Mouse (Mus musculus) olfactory bulb, adult 2 months (tissue): ENCODE results near the gene Tspan5. TPM values are rescaled to one million over a fixed set of nuclear protein-coding genes. Genes with fewer than 3 reads are reported as not detected.
A peak's percentile ranks its signal among the peaks of the same experiment; 100 is the strongest.

Experiments used
- H3K27ac ChIP-seq: fragments of 200-500 bp; 2 replicates; pipeline ENCODE4 v1.5.1; 2012; ENCODE audit warnings: low read depth, low read length; ENCODE audit not compliant: insufficient read depth
- H3K4me1 ChIP-seq: fragments of 200-500 bp; 2 replicates; pipeline ENCODE4 v1.6.1; 2012; ENCODE audit warnings: low read length; ENCODE audit not compliant: control insufficient read depth, insufficient read depth
- H3K4me3 ChIP-seq: fragments of 200-500 bp; 2 replicates; pipeline ENCODE4 v1.5.1; 2012; ENCODE audit warnings: mild to moderate bottlenecking, low read depth, low read length, moderate library complexity; ENCODE audit not compliant: insufficient read depth
- CTCF ChIP-seq: fragments of 200-500 bp; IDR thresholded peaks from 2 replicates; pipeline ENCODE4 v1.5.1; 2012; ENCODE audit warnings: low read depth, mild to moderate bottlenecking, low read length, moderate library complexity; ENCODE audit not compliant: insufficient read depth
- POLR2A ChIP-seq: fragments of 200-500 bp; IDR thresholded peaks from 2 replicates; pipeline ENCODE4 v1.6.1; 2012; ENCODE audit warnings: mild to moderate bottlenecking, low read depth, low read length, moderate library complexity; ENCODE audit not compliant: insufficient read depth
- WGBS: fragments of 180-500 bp; shearing (Covaris S2); methylation state at CpG from one replicate; pipeline ENCODE4 v1.1.7; 2018; 5-methylcytosine and 5-hydroxymethylcytosine counted together
- polyA plus RNA-seq: library from polyadenylated mRNA; stranded (reverse); fragments of >200 nt; gene quantifications from 2 replicates; pipeline ENCODE4 v1.2.4, GENCODE M21; 2012; ENCODE audit warnings: low replicate concordance; ENCODE audit not compliant: missing spikeins, insufficient read depth, insufficient read length

The Tspan5 gene
- polyA plus RNA-seq, 1 experiment: not detected

- WGBS: 67% methylated on average over 9 of the region's 9 CpGs
- Histone ChIP-seq H3K27ac (no peak overlapping the region), H3K4me3 (no peak overlapping the region), H3K4me1 (peaks cover 33% of the 10 kb centered on the region)
- TF ChIP-seq POLR2A (no peak), CTCF (no peak)
These were observed 7.7 kb downstream of the Tspan5 start for GRCm38 (mm10) chr3:138749645-138750044.

DNA sequence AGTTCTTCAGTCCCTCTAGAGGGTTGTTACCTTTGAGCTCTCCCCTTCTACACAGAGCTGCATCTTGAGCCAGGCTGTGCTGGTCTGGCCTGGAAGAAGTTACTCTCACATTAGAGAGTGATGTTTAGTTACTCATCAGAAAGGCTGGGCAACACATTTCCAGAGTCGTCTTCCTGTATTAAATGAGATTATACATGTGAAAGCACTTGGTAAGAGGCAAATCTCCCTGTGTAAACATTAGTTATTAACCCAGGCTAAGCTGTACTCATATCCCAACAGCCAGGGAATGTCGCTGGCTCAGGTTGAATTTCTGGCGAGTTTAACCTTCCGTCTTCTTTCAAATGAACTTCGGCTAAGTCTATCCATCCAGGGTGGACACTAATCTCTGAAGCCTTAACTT, 9.3 kb downstream of the Tspan5 start:
- WGBS: 76% methylated on average over 5 of the region's 5 CpGs

GRCm38 (mm10) chr3:138752056-138752455, 10.1 kb downstream of the Tspan5 start:
- Histone ChIP-seq H3K4me1 (peaks cover 31% of the 10 kb centered on the region), H3K27ac (no peak overlapping the region), H3K4me3 (no peak overlapping the region)
- WGBS: 63% methylated on average over 5 of the region's 5 CpGs
- TF ChIP-seq POLR2A (no peak), CTCF (no peak)

More for the DNA sequence above, 9.3 kb downstream of the Tspan5 start:
- peaks cover 33% of the 10 kb centered on the region for H3K4me1 ChIP-seq
- TF ChIP-seq POLR2A (no peak), CTCF (no peak)
- no peak overlapping the region for H3K4me3 ChIP-seq
- no peak overlapping the region for H3K27ac ChIP-seq

- H3K27ac ChIP-seq: no peak overlapping the region
- TF ChIP-seq CTCF (no peak), POLR2A (no peak)
- no peak overlapping the region for H3K4me3 ChIP-seq
- H3K4me1 ChIP-seq: peaks cover 31% of the 10 kb centered on the region
- 45% methylated on average over 3 of the region's 3 CpGs for WGBS
These were observed 10.8 kb downstream of the Tspan5 start for GRCm38 (mm10) chr3:138752769-138753168.

- WGBS: 21% methylated on average over 12 of the region's 12 CpGs
- peaks cover 31% of the 10 kb centered on the region for H3K4me1 ChIP-seq
- peak overlapping the region; percentile 27; the same call in 1 of the 2 replicates for H3K27ac ChIP-seq
- no peak for TF ChIP-seq CTCF
- no peak for TF ChIP-seq POLR2A
- no peak overlapping the region for H3K4me3 ChIP-seq
These were observed 11.3 kb downstream of the Tspan5 start for GRCm38 (mm10) chr3:138753182-138753885.

GRCm38 (mm10) chr3:138754328-138754727, 12.3 kb downstream of the Tspan5 start:
- no peak overlapping the region for H3K4me3 ChIP-seq
- H3K4me1 ChIP-seq: peaks cover 32% of the 10 kb centered on the region
- TF ChIP-seq POLR2A (no peak), CTCF (no peak)
- WGBS: 37% methylated on average over 5 of the region's 5 CpGs
- H3K27ac ChIP-seq: no peak overlapping the region

DNA sequence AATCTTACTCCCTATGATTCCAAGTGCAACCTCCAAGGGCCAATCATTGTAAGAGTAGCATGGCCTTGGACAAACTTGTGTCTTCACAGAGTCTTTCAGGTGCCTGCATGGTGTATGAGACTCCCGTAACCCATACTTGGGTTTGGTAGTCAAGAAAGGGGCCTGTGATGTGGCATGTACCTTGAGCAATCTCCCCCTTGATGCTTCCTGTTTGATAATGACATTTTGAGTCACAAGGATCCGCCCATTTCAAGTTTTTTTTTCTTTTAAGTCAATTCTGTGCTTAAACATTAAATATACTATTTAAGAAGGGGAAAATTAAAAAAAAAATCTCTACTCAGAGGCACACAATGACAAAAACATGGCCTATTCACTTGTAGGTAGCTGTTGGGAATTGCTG, 15.3 kb downstream of the Tspan5 start:
- Histone ChIP-seq H3K4me1 (peaks cover 28% of the 10 kb centered on the region), H3K27ac (no peak overlapping the region), H3K4me3 (no peak overlapping the region)
- TF ChIP-seq POLR2A (no peak), CTCF (no peak)
- 98% methylated on average over 2 of the region's 2 CpGs for WGBS

- Histone ChIP-seq H3K4me1 (peaks cover 25% of the 10 kb centered on the region), H3K4me3 (no peak overlapping the region), H3K27ac (peak overlapping the region; percentile 84)
- TF ChIP-seq POLR2A (no peak), CTCF (no peak)
- 21% methylated on average over 9 of the region's 9 CpGs for WGBS
These were observed 18.1 kb downstream of the Tspan5 start for GRCm38 (mm10) chr3:138759968-138760684.

DNA sequence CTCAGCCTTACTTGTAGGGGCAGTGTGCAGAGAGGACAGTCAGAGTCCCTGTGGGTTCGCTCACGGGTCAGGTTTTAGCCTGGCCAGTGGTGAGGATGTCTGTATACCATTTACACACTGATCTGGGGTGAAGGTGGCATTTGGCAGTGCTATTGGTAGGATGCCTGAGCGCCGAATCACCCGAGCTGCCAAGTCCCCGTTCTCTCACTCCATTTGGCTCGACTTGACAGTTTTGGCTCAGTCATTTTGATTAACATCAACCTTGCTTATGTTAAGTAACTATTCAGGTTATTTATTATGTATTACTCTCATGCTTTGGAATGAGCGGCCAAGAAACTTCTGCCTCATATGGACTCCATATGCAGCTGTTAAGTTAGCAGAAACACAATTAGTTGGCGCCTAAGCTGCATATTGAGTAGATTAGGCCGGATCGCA, 18.7 kb downstream of the Tspan5 start:
- peak overlapping the region; percentile 84 for H3K27ac ChIP-seq
- H3K4me3 ChIP-seq: no peak overlapping the region
- 50% methylated on average over 11 of the region's 11 CpGs for WGBS
- TF ChIP-seq CTCF (no peak), POLR2A (no peak)
- H3K4me1 ChIP-seq: peaks cover 26% of the 10 kb centered on the region
